19 mouse cellular contexts compared by ENCODE assay signal in genomic region chr12:31503211-31503610, GRCm38 (mm10). TPM values are rescaled to one million over a fixed set of nuclear protein-coding genes. Genes with fewer than 3 reads are reported as not detected.
DNase-seq lines count a peak whose midpoint lies in the region; TF ChIP-seq lines count a peak whose summit lies in the region.
"Had no signal": no experiment of that assay in that cellular context is flagged by ENCODE, and none has a peak within 500 bp of the region (broad histone marks: within the 10 kb centered on the region; RNA-seq: fewer than 3 reads in every experiment).

No protein-coding gene starts in this region.

- no peak overlapping the region for H3K9ac ChIP-seq in CH12.LX (ENCODE audit: insufficient read depth, low read depth)
- H3K9ac ChIP-seq: heart, embryonic 12.5 days; liver, embryonic 15.5 days; midbrain, embryonic 12.5 days had no signal

- no peaks in the 10 kb centered on the region for H3K9me3 ChIP-seq in CH12.LX (replicated peaks; ENCODE audit: low read length)
- H3K9me3 ChIP-seq: embryonic facial prominence, embryonic 10.5 days; heart, embryonic 12.5 days; limb, embryonic 10.5 days; liver, embryonic 15.5 days; midbrain, embryonic 12.5 days had no signal

- TF ChIP-seq CTCF in kidney, adult 2 months (conservative IDR thresholded peaks at IDR 0.05; ENCODE audit: insufficient read depth, insufficient read length, low read depth, low read length): peak; percentile 30; the same call in 1 of the 2 replicates
- TF ChIP-seq CTCF in CH12.LX (conservative IDR thresholded peaks at IDR 0.05 in 1 of 2, IDR thresholded peaks at IDR 0.05 in 1 of 2; ENCODE audit: low read depth in 2 of 2, low read length in 2 of 2): peak in 1 of 2 experiments; percentile 77; a peak in 2 of 4 replicates
- TF ChIP-seq CTCF in cortical plate, adult 2 months (IDR thresholded peaks at IDR 0.05; ENCODE audit: extremely low read depth, insufficient read depth, low read length): 0 out of 2 replicates have a peak, but pooled peaks have one; percentile 4

- H3K27ac ChIP-seq in kidney, adult 2 months (ENCODE audit: insufficient read depth, low read depth, low read length): no peak overlapping the region
- no peak overlapping the region for H3K27ac ChIP-seq in CH12.LX (ENCODE audit: insufficient read depth, low read depth)
- no peak overlapping the region for H3K27ac ChIP-seq in cortical plate, adult 2 months (ENCODE audit: insufficient read depth, low read length)
- H3K27ac ChIP-seq: embryonic facial prominence, embryonic 10.5 days; limb, embryonic 10.5 days; liver, embryonic 15.5 days; macrophage; midbrain, embryonic 12.5 days had no signal

- no peak overlapping the region for H3K4me2 ChIP-seq in CH12.LX (ENCODE audit: insufficient read depth, low read depth, poor library complexity, severe bottlenecking)
- H3K4me2 ChIP-seq: heart, embryonic 12.5 days; liver, embryonic 15.5 days; midbrain, embryonic 12.5 days had no signal

- peaks cover 6% of the 10 kb centered on the region; the same call in 1 of the 2 replicates for H3K4me1 ChIP-seq in kidney, adult 2 months (ENCODE audit: control insufficient read depth, insufficient read depth, low read length)
- H3K4me1 ChIP-seq in CH12.LX (ENCODE audit: control insufficient read depth in 1 of 2, insufficient read depth in 2 of 2): peaks cover 4 to 15% of the 10 kb centered on the region in 2 experiments
- peaks cover 4% of the 10 kb centered on the region for H3K4me1 ChIP-seq in cortical plate, adult 2 months (ENCODE audit: control insufficient read depth, insufficient read depth, low read length)

- TF ChIP-seq RAD21 in CH12.LX (IDR thresholded peaks at IDR 0.05; ENCODE audit: low read depth, low read length): no peak; the same call in 1 of the 2 replicates

- H3K79me2 ChIP-seq in CH12.LX (replicated peaks; ENCODE audit: control insufficient read depth, extremely low read depth, insufficient read depth, poor library complexity, severe bottlenecking): peaks cover 10% of the 10 kb centered on the region

- TF ChIP-seq POLR2A in kidney, adult 2 months (IDR thresholded peaks at IDR 0.05; ENCODE audit: low read depth, low read length): no peak
- no peak for TF ChIP-seq POLR2A in CH12.LX (IDR thresholded peaks at IDR 0.05; ENCODE audit: low read depth, low read length)
- no peak for TF ChIP-seq POLR2A in cortical plate, adult 2 months (IDR thresholded peaks at IDR 0.05; ENCODE audit: extremely low read depth, insufficient read depth, low read length)

- H3K27me3 ChIP-seq in kidney, adult 2 months (replicated peaks; ENCODE audit: control insufficient read depth, insufficient read depth, low read length): no peaks in the 10 kb centered on the region
- H3K27me3 ChIP-seq in CH12.LX (replicated peaks): no peaks in the 10 kb centered on the region
- H3K27me3 ChIP-seq: heart, embryonic 12.5 days; midbrain, embryonic 12.5 days had no signal

- no peaks in the 10 kb centered on the region for H3K36me3 ChIP-seq in kidney, adult 2 months (ENCODE audit: control insufficient read depth, insufficient read depth, low read length)
- H3K36me3 ChIP-seq in CH12.LX (replicated peaks in 1 of 2; ENCODE audit: control insufficient read depth in 1 of 2, insufficient read depth in 1 of 2, low read length in 1 of 2): no peaks in the 10 kb centered on the region
- H3K36me3 ChIP-seq: embryonic facial prominence, embryonic 10.5 days; heart, embryonic 12.5 days; limb, embryonic 10.5 days; liver, embryonic 15.5 days; midbrain, embryonic 12.5 days had no signal

- in situ Hi-C loops in CH12.LX (cut with MboI; ENCODE audit: low pct_ligation_motif_present, low pct_unique_long_range_greater_than_20kb, low sequenced_read_pairs): loop anchor here (10.0 to 25.0 kb wide), 2 partner anchors 222 to 434 kb away; no protein-coding TSS in a partner anchor

- TF ChIP-seq EP300 in CH12.LX (IDR thresholded peaks at IDR 0.05; ENCODE audit: low read length): no peak

- dilution Hi-C loops in CH12.LX (cut with MboI; ENCODE audit: extremely low pct_ligation_motif_present, extremely low pct_unique_long_range_greater_than_20kb, low sequenced_read_pairs): no loop called here

- no peak overlapping the region for H3K4me3 ChIP-seq in kidney, adult 2 months (ENCODE audit: insufficient read depth, low read depth, low read length)
- no peak overlapping the region for H3K4me3 ChIP-seq in CH12.LX (replicated peaks in 1 of 3; ENCODE audit: low read depth in 2 of 3, low read length in 2 of 3, poor library complexity in 1 of 3)
- no peak overlapping the region for H3K4me3 ChIP-seq in cortical plate, adult 2 months (ENCODE audit: insufficient read depth, low read length)
- H3K4me3 ChIP-seq: embryonic facial prominence, embryonic 10.5 days; erythroblast, embryonic 14.5 days; heart, embryonic 12.5 days; limb, embryonic 10.5 days; liver, embryonic 15.5 days; midbrain, embryonic 12.5 days had no signal

- DNase-seq in kidney, adult 2 months: no peak
- DNase-seq in kidney, adult 9 months: no peak
- peak; percentile 20 for DNase-seq in 416B (ENCODE audit: low read depth)
- DNase-seq in CH12.LX (ENCODE audit: extremely low read depth): no peak
- DNase-seq in thymus, postnatal 25 days: no peak
- DNase-seq in adrenal gland, adult 18-20 months (ENCODE audit: low spot score in 2 of 2): no peak
- DNase-seq: adrenal gland, postnatal 14 days; cerebellum, postnatal 10 days; gastrocnemius, postnatal 36 days; kidney, postnatal 25 days had no signal

TF ChIP-seq in CH12.LX, 34 proteins besides CTCF, POLR2A, EP300 and RAD21:
- TF ChIP-seq SMC3 (IDR thresholded peaks at IDR 0.05; ENCODE audit: low read depth, low read length) (peak; percentile 36), CHD2 (IDR thresholded peaks at IDR 0.05; ENCODE audit: low read length) (no peak)

RNA-seq across cellular contexts. Expression of gene Cbll1, which starts 3.8 kb away (rescaled TPM):
- 4.7 and 7.3 TPM in 2 replicates for polyA plus RNA-seq in kidney, adult 2 months (2012; rRNA removed)
- 4.5 TPM in 2 replicates for total RNA-seq in CH12.LX (2012; rRNA removed)
- total RNA-seq in CH12.LX (2014; rRNA removed): 4.6 and 5.2 TPM in 2 replicates
- polyA plus RNA-seq in CH12.LX (2012; ENCODE audit: insufficient read length, low read depth): 16.4 and 18.8 TPM in 2 replicates
- polyA plus RNA-seq in cortical plate, adult 2 months (2012; rRNA removed): 10.0 and 10.7 TPM in 2 replicates
- total RNA-seq in adrenal gland, adult 18-20 months (2021): 10 to 100 TPM; 16.9 to 17.8 TPM

RNA-seq across cellular contexts. Expression of gene Slc26a4, which starts 56.6 kb away (rescaled TPM):
- polyA plus RNA-seq in kidney, adult 2 months (2012; rRNA removed): 34.5 and 37.8 TPM in 2 replicates
- total RNA-seq in CH12.LX (2012; rRNA removed) (not detected in 2 replicates), CH12.LX (2014; rRNA removed) (not detected in 2 replicates)
- not detected in 2 replicates for polyA plus RNA-seq in CH12.LX (2012; ENCODE audit: insufficient read length, low read depth)
- 3.5 and 4.5 TPM in 2 replicates for polyA plus RNA-seq in cortical plate, adult 2 months (2012; rRNA removed)
- 1 to 10 TPM; 4.5 to 6.7 TPM for total RNA-seq in adrenal gland, adult 18-20 months (2021)
- total RNA-seq: gastrocnemius, postnatal 36 days; hematopoietic stem cell, adult 5-6 weeks had no signal
- polyA plus RNA-seq: erythroblast, embryonic 14.5 days; liver, embryonic 15.5 days; macrophage; midbrain, embryonic 12.5 days had no signal
